Mouse (Mus musculus) C2C12 (cell line): Measurements from ENCODE around the gene Jagn1. TPM values are rescaled to one million over a fixed set of nuclear protein-coding genes. Genes with fewer than 3 reads are reported as not detected.

ENCODE experiments used
- H3K27me3 ChIP-seq: one replicate; pipeline ENCODE4 v1.6.1; 2011; ENCODE audit not compliant: control insufficient read depth, insufficient read depth, insufficient read length
- H3K36me3 ChIP-seq: one replicate; pipeline ENCODE4 v1.6.1; 2011; ENCODE audit not compliant: control insufficient read depth, insufficient read depth
- H3K4me3 ChIP-seq: one replicate; pipeline ENCODE4 v1.5.1; 2011; ENCODE audit warnings: mild to moderate bottlenecking, control low read depth; ENCODE audit not compliant: poor library complexity, insufficient read depth, severe bottlenecking
- H3K79me2 ChIP-seq: one replicate; pipeline ENCODE4 v1.6.1; 2011; ENCODE audit not compliant: control insufficient read depth, insufficient read depth
- H3K79me3 ChIP-seq: one replicate; pipeline ENCODE4 v1.6.1; 2011; ENCODE audit warnings: low read depth, control low read depth
- H3ac ChIP-seq: one replicate; pipeline ENCODE3; 2011; ENCODE audit warnings: low read depth; ENCODE audit not compliant: control insufficient read depth, insufficient read length
- CEBPB ChIP-seq: IDR thresholded peaks from one replicate; pipeline ENCODE4 v1.6.1; 2011; ENCODE audit warnings: low read depth, mild to moderate bottlenecking, control low read depth, moderate library complexity
- CTCF ChIP-seq: IDR thresholded peaks from one replicate; pipeline ENCODE4 v1.5.1; 2011; ENCODE audit not compliant: control insufficient read depth, insufficient read depth, insufficient read length
- FOSL1 ChIP-seq: IDR thresholded peaks from one replicate; pipeline ENCODE4 v1.8.0; 2011; ENCODE audit warnings: mild to moderate bottlenecking, low read length; ENCODE audit not compliant: poor library complexity, insufficient read depth, severe bottlenecking
- MAX ChIP-seq: IDR thresholded peaks from one replicate; pipeline ENCODE4 v1.6.1; 2011; ENCODE audit warnings: mild to moderate bottlenecking, control low read depth
- MYOD1 ChIP-seq: IDR thresholded peaks from one replicate; pipeline ENCODE4 v1.6.1; 2011; ENCODE audit warnings: low read depth; ENCODE audit not compliant: control insufficient read depth, insufficient read length
- MYOG ChIP-seq: IDR thresholded peaks from one replicate; pipeline ENCODE4 v1.6.1; 2011; ENCODE audit not compliant: control insufficient read depth, insufficient read length; ENCODE audit errors: extremely low read depth
- USF1 ChIP-seq: IDR thresholded peaks from one replicate; pipeline ENCODE4 v1.6.1; 2011; ENCODE audit warnings: low read depth, mild to moderate bottlenecking, control low read depth, moderate library complexity
- polyA plus RNA-seq: library from polyadenylated mRNA; unstranded; fragments of >200 nt; fragmentation: generic; extraction: Trizol; gene quantifications from one replicate; pipeline ENCODE4 v1.2.1, GENCODE M21; 2012; ENCODE audit warnings: missing spikeins

Gene Jagn1
- polyA plus RNA-seq, 1 experiment: 76.4 TPM

- Histone ChIP-seq H3K79me2 (no peaks in the 10 kb centered on the region), H3K36me3 (no peaks in the 10 kb centered on the region), H3K4me3 (no peak overlapping the region), H3K79me3 (no peaks in the 10 kb centered on the region), H3K27me3 (peaks cover 12% of the 10 kb centered on the region), H3ac (no peak overlapping the region)
- no peak for TF ChIP-seq MYOD1
- TF ChIP-seq CEBPB: no peak
- TF ChIP-seq MAX: no peak
- no peak for TF ChIP-seq FOSL1
- no peak for TF ChIP-seq MYOG
- no peak for TF ChIP-seq USF1
- no peak for TF ChIP-seq CTCF
Measured at GRCm38 (mm10) chr6:113429965-113430364, 12.4 kb upstream of the Jagn1 start.

- no peak overlapping the region for H3ac ChIP-seq
- H3K79me2 ChIP-seq: no peaks in the 10 kb centered on the region
- no peaks in the 10 kb centered on the region for H3K79me3 ChIP-seq
- no peaks in the 10 kb centered on the region for H3K36me3 ChIP-seq
- TF ChIP-seq MYOD1 (no peak), FOSL1 (no peak), USF1 (no peak), CEBPB (no peak), CTCF (no peak), MYOG (no peak), MAX (no peak)
- no peak overlapping the region for H3K4me3 ChIP-seq
- H3K27me3 ChIP-seq: peaks cover 9% of the 10 kb centered on the region
Measured at GRCm38 (mm10) chr6:113430846-113431245, 11.5 kb upstream of the Jagn1 start.

DNA sequence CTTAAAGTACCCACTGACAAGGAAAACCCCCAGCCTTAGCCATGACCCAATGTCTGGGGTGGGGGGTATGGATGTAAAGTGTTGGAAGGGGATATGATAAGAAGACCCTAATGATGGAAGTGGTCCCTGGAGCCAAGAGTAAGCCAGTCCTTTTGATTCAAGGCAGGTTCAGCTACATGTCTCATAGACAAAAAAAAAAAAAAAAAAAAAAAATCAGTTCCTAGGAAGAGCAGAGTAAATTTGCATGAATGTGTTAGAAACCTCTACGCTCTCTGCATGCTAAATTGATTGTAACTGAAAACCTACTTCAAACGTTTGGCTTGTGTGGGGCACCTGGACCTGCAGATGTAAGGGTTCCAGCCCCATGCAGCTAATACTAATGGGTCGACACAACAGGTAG, 10.6 kb upstream of the Jagn1 start:
- Histone ChIP-seq H3K79me3 (no peaks in the 10 kb centered on the region), H3K4me3 (no peak overlapping the region), H3K36me3 (no peaks in the 10 kb centered on the region), H3K79me2 (no peaks in the 10 kb centered on the region), H3ac (no peak overlapping the region), H3K27me3 (peaks cover 9% of the 10 kb centered on the region)
- no peak for TF ChIP-seq USF1

GRCm38 (mm10) chr6:113433661-113434060, 8.7 kb upstream of the Jagn1 start:
- no peaks in the 10 kb centered on the region for H3K79me2 ChIP-seq
- H3K4me3 ChIP-seq: no peak overlapping the region
- no peaks in the 10 kb centered on the region for H3K79me3 ChIP-seq
- no peak for TF ChIP-seq USF1
- no peak for TF ChIP-seq CEBPB
- no peak for TF ChIP-seq FOSL1
- no peak for TF ChIP-seq MYOG
- no peak for TF ChIP-seq MAX
- no peak for TF ChIP-seq MYOD1
- TF ChIP-seq CTCF: no peak
- H3ac ChIP-seq: no peak overlapping the region
- peaks cover 9% of the 10 kb centered on the region for H3K27me3 ChIP-seq
- H3K36me3 ChIP-seq: no peaks in the 10 kb centered on the region

GRCm38 (mm10) chr6:113434691-113435090, 7.7 kb upstream of the Jagn1 start:
- Histone ChIP-seq H3K79me2 (no peaks in the 10 kb centered on the region), H3K27me3 (peaks cover 9% of the 10 kb centered on the region), H3K36me3 (no peaks in the 10 kb centered on the region), H3ac (no peak overlapping the region), H3K79me3 (no peaks in the 10 kb centered on the region), H3K4me3 (no peak overlapping the region)
- TF ChIP-seq CEBPB (no peak), CTCF (no peak), MYOD1 (no peak), MAX (no peak), FOSL1 (no peak), USF1 (no peak), MYOG (no peak)

GRCm38 (mm10) chr6:113435664-113436205, 6.6 kb upstream of the Jagn1 start, which contains the start of gene Cidec:
Cidec (minus strand) TSS chr6:113435760.
- TF ChIP-seq MYOG (no peak), MYOD1 (no peak), CEBPB (no peak), CTCF (no peak), FOSL1 (no peak), MAX (no peak), USF1 (no peak)
- no peak within 1 kb of the TSS for H3K4me3 ChIP-seq
- H3K79me2 ChIP-seq: no peaks in the 10 kb centered on the region
- H3K36me3 ChIP-seq: no peaks in the 10 kb centered on the region
- H3K79me3 ChIP-seq: no peaks in the 10 kb centered on the region
- H3K27me3 ChIP-seq: peaks cover 9% of the 10 kb centered on the region
- H3ac ChIP-seq: no peak within 1 kb of the TSS
